Mouse (Mus musculus): ENCODE results near the gene Tlr7.

DNA sequence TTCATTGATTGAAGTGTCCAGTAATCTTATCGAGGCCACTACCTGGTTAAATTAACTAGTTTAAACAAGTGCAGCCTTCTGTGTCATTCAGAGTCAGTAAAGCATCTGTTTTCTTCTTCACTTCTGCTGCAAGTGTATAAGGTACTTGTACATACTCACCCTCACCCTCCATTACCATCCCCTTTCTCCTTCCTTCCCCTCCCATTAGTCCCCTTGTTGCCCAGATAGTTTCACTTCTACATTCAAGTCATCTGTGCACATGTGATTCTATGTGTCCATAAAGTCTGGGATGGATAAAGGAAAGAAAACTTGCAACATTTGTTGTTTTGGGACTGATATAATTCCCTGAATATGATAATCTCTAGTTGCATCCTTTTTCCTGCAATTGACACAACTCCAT lies 4.2 kb upstream of the Tlr7 start:
- no peak for TF ChIP-seq CTCF (IDR thresholded peaks at IDR 0.05; ENCODE audit: control insufficient read depth, insufficient read depth, insufficient read length)
- no peak for TF ChIP-seq CEBPB (IDR thresholded peaks at IDR 0.05; ENCODE audit: low read depth)
- TF ChIP-seq USF1 (IDR thresholded peaks at IDR 0.05; ENCODE audit: low read depth) = no peak
- no peak for TF ChIP-seq MAX (IDR thresholded peaks at IDR 0.05)
- TF ChIP-seq FOSL1 (IDR thresholded peaks at IDR 0.05; ENCODE audit: insufficient read depth, low read length, poor library complexity, severe bottlenecking) = no peak
- no peak for TF ChIP-seq MYOG (IDR thresholded peaks at IDR 0.05; ENCODE audit: control insufficient read depth, extremely low read depth, insufficient read length)
- no peak for TF ChIP-seq MYOD1 (IDR thresholded peaks at IDR 0.05; ENCODE audit: control insufficient read depth, insufficient read length, low read depth)
